Mouse (Mus musculus): ENCODE measurements around the gene Poc5. TPM values are rescaled to one million over a fixed set of nuclear protein-coding genes. Genes with fewer than 3 reads are reported as not detected.

The Poc5 gene
- polyA plus RNA-seq (2016; fragmentation: Nextera tagmentation; extraction: Ambion mirVana), result 13.3 TPM in 2 replicates

GRCm38 (mm10) chr13:96388042-96388888 is at the start of gene Poc5:
Poc5 (plus strand) TSS chr13:96388294.
- WGBS, result 1% methylated on average over 44 of the region's 44 CpGs
- H3K4me3 ChIP-seq, result peak within 1 kb of the TSS; percentile 82
- DNase-seq (ENCODE audit: low spot score), result peak; percentile 98
- peak within 1 kb of the TSS; percentile 90 for H3K27ac ChIP-seq
- H3K9me3 ChIP-seq, result no peaks in the 10 kb centered on the region
- peaks cover 31% of the 10 kb centered on the region for H3K36me3 ChIP-seq
- H3K4me1 ChIP-seq, result peaks cover 9% of the 10 kb centered on the region
- no peaks in the 10 kb centered on the region for H3K27me3 ChIP-seq (ENCODE audit: insufficient read depth, poor library complexity, severe bottlenecking)

- H3K27ac ChIP-seq, result no peak overlapping the region
- H3K36me3 ChIP-seq, result no peaks in the 10 kb centered on the region
- no peaks in the 10 kb centered on the region for H3K4me1 ChIP-seq
- H3K27me3 ChIP-seq (ENCODE audit: insufficient read depth, poor library complexity, severe bottlenecking), result no peaks in the 10 kb centered on the region
- H3K4me3 ChIP-seq, result no peak overlapping the region
- H3K9me3 ChIP-seq, result no peaks in the 10 kb centered on the region
- DNase-seq (ENCODE audit: low spot score), result no peak
- whole genome bisulfite sequencing, result 74% methylated on average over 3 of the region's 3 CpGs
Observed at GRCm38 (mm10) chr13:96341461-96341860, 46.6 kb upstream of the Poc5 start.

DNA sequence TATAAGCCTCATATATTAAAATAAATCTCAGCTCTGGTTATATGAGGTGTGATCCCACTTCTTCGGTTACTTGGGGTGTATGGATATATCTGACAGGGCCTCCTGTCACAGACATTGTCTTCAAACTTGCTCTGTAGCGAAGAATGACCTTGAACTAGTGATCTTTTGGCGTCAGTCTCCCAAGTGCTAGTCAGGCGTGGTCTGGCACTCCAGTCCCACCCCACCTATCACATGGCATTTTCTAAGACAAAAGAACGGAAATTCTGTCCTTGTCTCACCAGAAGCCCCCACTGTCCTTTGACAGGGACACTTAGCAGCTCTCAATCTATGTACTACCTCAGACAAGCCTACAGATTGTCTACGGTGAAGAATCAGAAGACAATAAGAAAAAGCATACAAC is 43.3 kb upstream of the Poc5 start:
- Histone ChIP-seq H3K27ac (no peak overlapping the region), H3K27me3 (ENCODE audit: insufficient read depth, poor library complexity, severe bottlenecking) (no peaks in the 10 kb centered on the region), H3K9me3 (no peaks in the 10 kb centered on the region), H3K36me3 (no peaks in the 10 kb centered on the region), H3K4me1 (peaks cover 4% of the 10 kb centered on the region), H3K4me3 (no peak overlapping the region)
- WGBS, result 61% methylated on average over 6 of the region's 6 CpGs
- no peak for DNase-seq (ENCODE audit: low spot score)

- WGBS, result 47% methylated on average over 3 of the region's 3 CpGs
- DNase-seq (ENCODE audit: low spot score), result no peak
- H3K9me3 ChIP-seq, result no peaks in the 10 kb centered on the region
- H3K27me3 ChIP-seq (ENCODE audit: insufficient read depth, poor library complexity, severe bottlenecking), result no peaks in the 10 kb centered on the region
- no peak overlapping the region for H3K27ac ChIP-seq
- H3K4me1 ChIP-seq, result peaks cover 4% of the 10 kb centered on the region
- H3K4me3 ChIP-seq, result no peak overlapping the region
- no peaks in the 10 kb centered on the region for H3K36me3 ChIP-seq
Observed at GRCm38 (mm10) chr13:96346581-96346980, 41.5 kb upstream of the Poc5 start.

- WGBS, result 87% methylated on average over 6 of the region's 6 CpGs
- Histone ChIP-seq H3K36me3 (no peaks in the 10 kb centered on the region), H3K9me3 (no peaks in the 10 kb centered on the region), H3K4me3 (no peak overlapping the region), H3K4me1 (peaks cover 4% of the 10 kb centered on the region), H3K27me3 (ENCODE audit: insufficient read depth, poor library complexity, severe bottlenecking) (no peaks in the 10 kb centered on the region), H3K27ac (no peak overlapping the region)
- DNase-seq (ENCODE audit: low spot score), result no peak
Observed at GRCm38 (mm10) chr13:96350207-96350606, 37.9 kb upstream of the Poc5 start.

DNA sequence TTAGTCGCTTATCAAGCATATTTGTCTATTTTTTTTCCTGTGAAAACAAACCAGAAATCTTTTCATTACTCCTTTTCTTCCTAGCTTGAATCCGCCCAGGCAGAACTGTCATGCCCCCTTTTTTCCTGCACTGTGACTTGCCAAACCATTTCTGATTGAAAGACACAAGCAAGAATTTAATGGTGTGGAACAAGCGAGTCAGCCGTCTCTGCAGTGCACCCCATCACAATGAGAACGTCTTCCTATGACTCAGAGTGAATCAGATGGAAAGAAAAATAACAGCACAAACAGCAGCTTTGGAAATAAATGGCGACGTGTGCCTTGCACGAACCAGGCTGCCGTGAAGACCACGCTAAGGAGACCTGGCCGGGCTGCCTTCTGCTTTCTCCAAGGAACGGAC is 36.8 kb upstream of the Poc5 start:
- H3K4me1 ChIP-seq, result peaks cover 4% of the 10 kb centered on the region
- no peaks in the 10 kb centered on the region for H3K36me3 ChIP-seq
- no peak for DNase-seq (ENCODE audit: low spot score)
- no peak overlapping the region for H3K27ac ChIP-seq
- H3K4me3 ChIP-seq, result no peak overlapping the region
- H3K27me3 ChIP-seq (ENCODE audit: insufficient read depth, poor library complexity, severe bottlenecking), result no peaks in the 10 kb centered on the region
- 73% methylated on average over 12 of the region's 12 CpGs for WGBS
- no peaks in the 10 kb centered on the region for H3K9me3 ChIP-seq

- no peak for DNase-seq (ENCODE audit: low spot score)
- no peaks in the 10 kb centered on the region for H3K4me1 ChIP-seq
- H3K27ac ChIP-seq, result no peak overlapping the region
- WGBS, result 1% methylated on average over 2 of the region's 2 CpGs
- H3K36me3 ChIP-seq, result no peaks in the 10 kb centered on the region
- no peaks in the 10 kb centered on the region for H3K27me3 ChIP-seq (ENCODE audit: insufficient read depth, poor library complexity, severe bottlenecking)
- H3K4me3 ChIP-seq, result no peak overlapping the region
- H3K9me3 ChIP-seq, result no peaks in the 10 kb centered on the region
Observed at GRCm38 (mm10) chr13:96375519-96375918, 12.6 kb upstream of the Poc5 start.

- no peak for DNase-seq (ENCODE audit: low spot score)
- Histone ChIP-seq H3K27ac (no peak overlapping the region), H3K27me3 (ENCODE audit: insufficient read depth, poor library complexity, severe bottlenecking) (no peaks in the 10 kb centered on the region), H3K36me3 (no peaks in the 10 kb centered on the region), H3K9me3 (no peaks in the 10 kb centered on the region), H3K4me1 (no peaks in the 10 kb centered on the region), H3K4me3 (no peak overlapping the region)
- WGBS, result 88% methylated on average over 18 of the region's 18 CpGs
Observed at GRCm38 (mm10) chr13:96376871-96377270, 11.2 kb upstream of the Poc5 start.

DNA sequence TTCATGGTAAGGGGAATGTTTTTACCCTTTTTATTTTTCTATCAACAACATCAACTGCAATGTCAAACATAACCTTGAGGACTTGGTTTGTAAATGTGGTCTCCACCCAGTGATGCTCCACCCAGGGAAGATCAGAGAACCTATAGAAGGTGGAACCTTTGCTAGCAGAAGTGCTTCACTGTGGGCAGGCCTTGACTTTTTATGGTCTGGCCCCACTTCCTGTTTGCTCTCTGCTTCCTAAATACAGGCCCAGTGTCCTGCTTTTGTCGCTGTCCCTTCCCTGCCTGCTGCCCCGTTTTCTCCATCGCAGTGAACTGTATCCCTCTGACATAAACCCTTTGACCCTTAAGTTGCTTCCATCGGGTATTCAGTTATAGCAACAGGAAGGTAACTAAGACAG is 10.2 kb upstream of the Poc5 start:
- Histone ChIP-seq H3K27me3 (ENCODE audit: insufficient read depth, poor library complexity, severe bottlenecking) (no peaks in the 10 kb centered on the region), H3K4me3 (no peak overlapping the region), H3K4me1 (no peaks in the 10 kb centered on the region), H3K27ac (no peak overlapping the region), H3K9me3 (no peaks in the 10 kb centered on the region), H3K36me3 (no peaks in the 10 kb centered on the region)
- DNase-seq (ENCODE audit: low spot score), result no peak
- WGBS, result 62% methylated on average over 4 of the region's 4 CpGs

- Histone ChIP-seq H3K9me3 (no peaks in the 10 kb centered on the region), H3K27me3 (ENCODE audit: insufficient read depth, poor library complexity, severe bottlenecking) (no peaks in the 10 kb centered on the region), H3K36me3 (peaks cover 41% of the 10 kb centered on the region), H3K4me1 (peaks cover 9% of the 10 kb centered on the region), H3K4me3 (peak overlapping the region; percentile 82), H3K27ac (no peak overlapping the region)
- DNase-seq (ENCODE audit: low spot score), result no peak
- WGBS, result 11% methylated on average over 2 of the region's 2 CpGs
Observed at GRCm38 (mm10) chr13:96389301-96389700, 1.2 kb downstream of the Poc5 start.

DNA sequence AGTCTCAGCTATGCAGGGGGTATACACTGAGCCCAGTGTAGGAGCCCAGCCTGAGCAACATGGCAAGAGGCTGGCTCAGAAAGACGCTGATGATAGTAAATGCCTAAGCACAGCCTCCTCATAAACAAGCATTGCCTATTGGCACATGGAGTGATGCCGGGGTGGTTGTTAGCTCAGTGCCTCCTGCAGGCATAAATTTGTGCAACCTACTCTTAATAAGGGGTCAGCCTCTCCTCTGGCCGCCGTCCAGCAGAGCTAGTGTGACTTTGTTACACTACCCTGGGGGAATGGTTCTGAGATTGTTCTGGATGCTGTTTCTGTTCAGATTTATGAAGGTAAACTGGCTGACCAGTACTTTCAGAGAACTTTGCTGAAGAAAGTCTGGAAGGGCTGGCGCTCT is 13.2 kb downstream of the Poc5 start:
- WGBS, result 91% methylated on average over 5 of the region's 5 CpGs

DNA sequence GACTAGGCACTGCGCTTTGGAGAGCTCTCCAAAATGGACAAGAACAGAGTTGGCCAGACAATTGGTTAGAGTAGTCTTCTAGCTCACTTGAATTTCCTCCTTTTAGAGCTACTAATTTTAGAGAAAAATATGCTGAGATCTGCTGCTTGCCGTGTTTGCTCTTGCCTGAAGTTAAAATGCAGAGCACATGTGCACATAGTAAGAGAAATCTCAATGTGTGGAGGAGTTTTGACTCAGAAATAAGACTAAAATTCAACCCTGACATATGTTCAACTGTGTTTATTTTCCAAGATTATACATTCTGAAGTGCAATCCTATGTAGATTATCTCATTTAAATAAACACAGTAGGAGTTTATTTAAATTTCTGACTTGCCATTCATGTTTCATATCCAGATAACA is 17.4 kb downstream of the Poc5 start:
- H3K4me1 ChIP-seq, result no peaks in the 10 kb centered on the region
- no peaks in the 10 kb centered on the region for H3K9me3 ChIP-seq
- no peak overlapping the region for H3K4me3 ChIP-seq
- no peak for DNase-seq (ENCODE audit: low spot score)
- H3K36me3 ChIP-seq, result peaks cover 73% of the 10 kb centered on the region
- no peaks in the 10 kb centered on the region for H3K27me3 ChIP-seq (ENCODE audit: insufficient read depth, poor library complexity, severe bottlenecking)
- 90% methylated on average over 2 of the region's 2 CpGs for WGBS
- H3K27ac ChIP-seq, result no peak overlapping the region

More for the DNA sequence above, 13.2 kb downstream of the Poc5 start:
- Histone ChIP-seq H3K36me3 (peaks cover 91% of the 10 kb centered on the region), H3K4me3 (no peak overlapping the region), H3K9me3 (no peaks in the 10 kb centered on the region), H3K4me1 (no peaks in the 10 kb centered on the region), H3K27me3 (ENCODE audit: insufficient read depth, poor library complexity, severe bottlenecking) (no peaks in the 10 kb centered on the region), H3K27ac (no peak overlapping the region)
- DNase-seq (ENCODE audit: low spot score), result no peak

- Histone ChIP-seq H3K36me3 (peaks cover 75% of the 10 kb centered on the region), H3K9me3 (no peaks in the 10 kb centered on the region), H3K4me1 (no peaks in the 10 kb centered on the region), H3K27ac (no peak overlapping the region), H3K27me3 (ENCODE audit: insufficient read depth, poor library complexity, severe bottlenecking) (no peaks in the 10 kb centered on the region), H3K4me3 (no peak overlapping the region)
- WGBS, result 68% methylated on average over 4 of the region's 4 CpGs
- DNase-seq (ENCODE audit: low spot score), result peak; percentile 75
Observed at GRCm38 (mm10) chr13:96407040-96407439, 18.9 kb downstream of the Poc5 start.

GRCm38 (mm10) chr13:96408786-96409185 is 20.7 kb downstream of the Poc5 start:
- Histone ChIP-seq H3K27me3 (ENCODE audit: insufficient read depth, poor library complexity, severe bottlenecking) (no peaks in the 10 kb centered on the region), H3K9me3 (no peaks in the 10 kb centered on the region), H3K36me3 (peaks cover 71% of the 10 kb centered on the region), H3K4me1 (no peaks in the 10 kb centered on the region), H3K4me3 (no peak overlapping the region), H3K27ac (no peak overlapping the region)
- WGBS, result 96% methylated on average over 1 of the region's 1 CpGs
- DNase-seq (ENCODE audit: low spot score), result no peak

All from heart, embryonic 10.5 days (tissue).